Mouse (Mus musculus): ENCODE data around the gene Pzp. TPM values are rescaled to one million over a fixed set of nuclear protein-coding genes. Genes with fewer than 3 reads are reported as not detected.

Pzp gene
- total and polyA plus RNA-seq, 3 experiments: not detected

DNA sequence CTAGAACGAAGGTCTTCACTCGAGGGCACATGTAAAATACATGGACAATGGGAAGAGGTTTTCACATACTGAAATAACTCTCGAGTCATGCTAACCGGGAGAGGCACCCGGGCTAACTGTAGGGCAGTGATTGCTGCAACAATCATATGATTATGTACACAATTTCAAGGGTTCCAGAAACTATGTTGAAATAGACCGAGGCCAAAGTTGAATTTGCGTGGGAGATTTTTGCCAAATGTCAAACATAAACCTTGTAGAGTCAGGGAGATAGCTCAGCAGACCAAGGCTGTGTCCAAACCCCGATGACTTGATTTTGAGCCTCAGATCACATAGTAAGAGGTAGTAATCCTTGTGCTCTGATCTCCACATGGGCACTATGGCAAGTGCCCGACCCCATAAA, 6.2 kb upstream of the Pzp start:
- dilution Hi-C loops (cut with MboI; ENCODE audit: extremely low pct_ligation_motif_present, extremely low pct_unique_long_range_greater_than_20kb, low sequenced_read_pairs) (no loop called here), in situ Hi-C loops (cut with MboI; ENCODE audit: low pct_ligation_motif_present, low pct_unique_long_range_greater_than_20kb, low sequenced_read_pairs) (no loop called here)
- Histone ChIP-seq H3K79me2 (replicated peaks; ENCODE audit: control insufficient read depth, extremely low read depth, insufficient read depth, poor library complexity, severe bottlenecking) (no peaks in the 10 kb centered on the region), H3K36me3 (replicated peaks in 1 of 2; ENCODE audit: control insufficient read depth in 1 of 2, insufficient read depth in 1 of 2, low read length in 1 of 2) (no peaks in the 10 kb centered on the region), H3K4me1 (ENCODE audit: control insufficient read depth in 1 of 2, insufficient read depth in 2 of 2) (no peaks in the 10 kb centered on the region), H3K9ac (ENCODE audit: insufficient read depth, low read depth) (no peak overlapping the region), H3K27me3 (replicated peaks) (no peaks in the 10 kb centered on the region), H3K9me3 (replicated peaks; ENCODE audit: low read length) (no peaks in the 10 kb centered on the region), H3K4me2 (ENCODE audit: insufficient read depth, low read depth, poor library complexity, severe bottlenecking) (no peak overlapping the region), H3K27ac (ENCODE audit: insufficient read depth, low read depth) (no peak overlapping the region), H3K4me3 (replicated peaks in 1 of 3; ENCODE audit: low read depth in 2 of 3, low read length in 2 of 3, poor library complexity in 1 of 3) (no peak overlapping the region)
- DNase-seq (ENCODE audit: extremely low read depth): no peak
- no peak for TF ChIP-seq CHD2 (IDR thresholded peaks at IDR 0.05; ENCODE audit: low read length)
- no peak for TF ChIP-seq SIN3A (IDR thresholded peaks at IDR 0.05; ENCODE audit: low read length)
- TF ChIP-seq GABPA (IDR thresholded peaks at IDR 0.05; ENCODE audit: insufficient replicate concordance, low read depth, low read length): no peak
- no peak for TF ChIP-seq POLR2A (IDR thresholded peaks at IDR 0.05; ENCODE audit: low read depth, low read length)
- TF ChIP-seq MAZ (IDR thresholded peaks at IDR 0.05; ENCODE audit: low read depth, low read length): no peak
- TF ChIP-seq BHLHE40 (IDR thresholded peaks at IDR 0.05; ENCODE audit: low read depth, low read length): no peak
- TF ChIP-seq NRF1 (IDR thresholded peaks at IDR 0.05; ENCODE audit: low read depth, low read length): no peak

DNA sequence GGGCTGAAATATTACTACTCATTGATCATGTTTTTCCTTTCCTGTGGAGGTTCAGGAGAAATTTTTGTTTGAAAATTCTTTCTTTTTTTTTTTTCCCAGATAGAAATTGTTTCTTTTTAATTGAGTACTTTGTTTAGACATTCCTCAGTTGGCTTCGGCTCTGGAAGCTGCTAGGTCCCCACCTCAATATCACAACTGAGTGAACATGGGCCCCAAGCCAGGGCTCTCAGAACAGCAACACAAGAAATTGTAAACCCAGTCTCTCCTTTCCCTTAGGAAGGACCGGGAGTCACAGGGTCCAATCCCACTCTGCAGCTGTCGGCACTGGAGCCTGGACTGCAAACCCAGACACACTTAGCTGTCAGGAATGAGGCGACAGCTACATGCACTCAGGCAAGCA, 2.0 kb upstream of the Pzp start:
- TF ChIP-seq SIN3A (IDR thresholded peaks at IDR 0.05; ENCODE audit: low read length) (no peak), ZNF384 (IDR thresholded peaks at IDR 0.05; ENCODE audit: low read depth, low read length) (no peak), MAZ (IDR thresholded peaks at IDR 0.05; ENCODE audit: low read depth, low read length) (no peak), E2F4 (IDR thresholded peaks at IDR 0.05; ENCODE audit: insufficient replicate concordance, low read depth, low read length) (no peak), CTCF (conservative IDR thresholded peaks at IDR 0.05 in 1 of 2, IDR thresholded peaks at IDR 0.05 in 1 of 2; ENCODE audit: low read depth in 2 of 2, low read length in 2 of 2) (no peak), BHLHE40 (IDR thresholded peaks at IDR 0.05; ENCODE audit: low read depth, low read length) (no peak), TCF12 (IDR thresholded peaks at IDR 0.05; ENCODE audit: low read depth, low read length) (no peak), JUND (conservative IDR thresholded peaks at IDR 0.05; ENCODE audit: low read depth, low read length) (no peak), USF1 (IDR thresholded peaks at IDR 0.05; ENCODE audit: low read depth, low read length) (no peak), UBTF (IDR thresholded peaks at IDR 0.05; ENCODE audit: low read depth, low read length) (no peak), SMC3 (IDR thresholded peaks at IDR 0.05; ENCODE audit: low read depth, low read length) (no peak), MEF2A (IDR thresholded peaks at IDR 0.05; ENCODE audit: borderline replicate concordance, low read depth, low read length) (no peak), EP300 (IDR thresholded peaks at IDR 0.05; ENCODE audit: low read length) (no peak), MXI1 (IDR thresholded peaks at IDR 0.05; ENCODE audit: low read depth, low read length) (no peak), IRF4 (IDR thresholded peaks at IDR 0.05; ENCODE audit: low read depth, low read length) (no peak), GABPA (IDR thresholded peaks at IDR 0.05; ENCODE audit: insufficient replicate concordance, low read depth, low read length) (no peak), HCFC1 (IDR thresholded peaks at IDR 0.05; ENCODE audit: low read depth, low read length) (no peak), ELF1 (IDR thresholded peaks at IDR 0.05; ENCODE audit: low read depth, low read length) (no peak), CHD1 (IDR thresholded peaks at IDR 0.05; ENCODE audit: low read depth, low read length) (no peak)
- H3K27me3 ChIP-seq (replicated peaks): no peaks in the 10 kb centered on the region
- no peaks in the 10 kb centered on the region for H3K36me3 ChIP-seq (replicated peaks in 1 of 2; ENCODE audit: control insufficient read depth in 1 of 2, insufficient read depth in 1 of 2, low read length in 1 of 2)
- H3K4me1 ChIP-seq (ENCODE audit: control insufficient read depth in 1 of 2, insufficient read depth in 2 of 2): no peaks in the 10 kb centered on the region
- no peak overlapping the region for H3K4me3 ChIP-seq (replicated peaks in 1 of 3; ENCODE audit: low read depth in 2 of 3, low read length in 2 of 3, poor library complexity in 1 of 3)
- no peak for DNase-seq (ENCODE audit: extremely low read depth)
- H3K27ac ChIP-seq (ENCODE audit: insufficient read depth, low read depth): no peak overlapping the region
- peaks cover 4% of the 10 kb centered on the region for H3K9me3 ChIP-seq (replicated peaks; ENCODE audit: low read length)
- dilution Hi-C loops (cut with MboI; ENCODE audit: extremely low pct_ligation_motif_present, extremely low pct_unique_long_range_greater_than_20kb, low sequenced_read_pairs) (no loop called here), in situ Hi-C loops (cut with MboI; ENCODE audit: low pct_ligation_motif_present, low pct_unique_long_range_greater_than_20kb, low sequenced_read_pairs) (no loop called here)
- H3K4me2 ChIP-seq (ENCODE audit: insufficient read depth, low read depth, poor library complexity, severe bottlenecking): no peak overlapping the region
- no peaks in the 10 kb centered on the region for H3K79me2 ChIP-seq (replicated peaks; ENCODE audit: control insufficient read depth, extremely low read depth, insufficient read depth, poor library complexity, severe bottlenecking)
- H3K9ac ChIP-seq (ENCODE audit: insufficient read depth, low read depth): no peak overlapping the region
